Mouse (Mus musculus): ENCODE data around the gene Cyp4f40. TPM values are rescaled to one million over a fixed set of nuclear protein-coding genes. Genes with fewer than 3 reads are reported as not detected.
A peak's percentile ranks its signal among the peaks of the same experiment; 100 is the strongest.

The Cyp4f40 gene
- polyA plus RNA-seq, 1 experiment from 2014 or later: 0.04 TPM

GRCm38 (mm10) chr17:32634972-32635314 lies 23.8 kb upstream of the Cyp4f40 start:
- Histone ChIP-seq H3K27me3 (ENCODE audit: control insufficient read depth, insufficient read depth, low read depth, low read length) (no peaks in the 10 kb centered on the region), H3K9ac (ENCODE audit: low read depth, low read length) (no peak overlapping the region), H3K4me2 (ENCODE audit: low read depth, low read length) (peak overlapping the region; percentile 46), H3K27ac (ENCODE audit: low read length) (no peak overlapping the region), H3K36me3 (ENCODE audit: control insufficient read depth, insufficient read depth) (no peaks in the 10 kb centered on the region), H3K9me3 (replicated peaks; ENCODE audit: control insufficient read depth, low read length) (no peaks in the 10 kb centered on the region), H3K4me3 (ENCODE audit: low read depth, low read length) (peak overlapping the region; percentile 15; the same call in 1 of the 2 replicates), H3K4me1 (ENCODE audit: control insufficient read depth, low read depth, low read length) (no peaks in the 10 kb centered on the region; the same call in 1 of the 2 replicates)
- ATAC-seq (ENCODE audit: low read depth): peak; percentile 39; the same call in 1 of the 2 replicates
- WGBS (ENCODE audit: insufficient replicate concordance): 1% methylated on average over 17 of the region's 17 CpGs

GRCm38 (mm10) chr17:32636341-32636740 lies 22.4 kb upstream of the Cyp4f40 start:
- Histone ChIP-seq H3K9me3 (replicated peaks; ENCODE audit: control insufficient read depth, low read length) (no peaks in the 10 kb centered on the region), H3K4me1 (ENCODE audit: control insufficient read depth, low read depth, low read length) (no peaks in the 10 kb centered on the region; the same call in 1 of the 2 replicates), H3K4me3 (ENCODE audit: low read depth, low read length) (no peak overlapping the region), H3K36me3 (ENCODE audit: control insufficient read depth, insufficient read depth) (no peaks in the 10 kb centered on the region), H3K27ac (ENCODE audit: low read length) (no peak overlapping the region), H3K4me2 (ENCODE audit: low read depth, low read length) (no peak overlapping the region), H3K9ac (ENCODE audit: low read depth, low read length) (no peak overlapping the region), H3K27me3 (ENCODE audit: control insufficient read depth, insufficient read depth, low read depth, low read length) (no peaks in the 10 kb centered on the region)
- ATAC-seq (ENCODE audit: low read depth): no peak
- 45% methylated on average over 3 of the region's 3 CpGs for WGBS (ENCODE audit: insufficient replicate concordance)

- Histone ChIP-seq H3K27ac (ENCODE audit: low read length) (no peak overlapping the region), H3K36me3 (ENCODE audit: control insufficient read depth, insufficient read depth) (no peaks in the 10 kb centered on the region), H3K4me1 (ENCODE audit: control insufficient read depth, low read depth, low read length) (no peaks in the 10 kb centered on the region; the same call in 1 of the 2 replicates), H3K4me2 (ENCODE audit: low read depth, low read length) (no peak overlapping the region), H3K9me3 (replicated peaks; ENCODE audit: control insufficient read depth, low read length) (no peaks in the 10 kb centered on the region), H3K9ac (ENCODE audit: low read depth, low read length) (no peak overlapping the region), H3K27me3 (ENCODE audit: control insufficient read depth, insufficient read depth, low read depth, low read length) (no peaks in the 10 kb centered on the region), H3K4me3 (ENCODE audit: low read depth, low read length) (no peak overlapping the region)
- ATAC-seq (ENCODE audit: low read depth): no peak
- 50% methylated on average over 2 of the region's 2 CpGs for WGBS (ENCODE audit: insufficient replicate concordance)
Observed at GRCm38 (mm10) chr17:32637151-32637550, 21.5 kb upstream of the Cyp4f40 start.

GRCm38 (mm10) chr17:32646631-32647030 lies 12.1 kb upstream of the Cyp4f40 start:
- Histone ChIP-seq H3K4me3 (ENCODE audit: low read depth, low read length) (no peak overlapping the region), H3K27me3 (ENCODE audit: control insufficient read depth, insufficient read depth, low read depth, low read length) (no peaks in the 10 kb centered on the region), H3K36me3 (ENCODE audit: control insufficient read depth, insufficient read depth) (no peaks in the 10 kb centered on the region), H3K4me1 (ENCODE audit: control insufficient read depth, low read depth, low read length) (no peaks in the 10 kb centered on the region), H3K9me3 (replicated peaks; ENCODE audit: control insufficient read depth, low read length) (no peaks in the 10 kb centered on the region), H3K27ac (ENCODE audit: low read length) (no peak overlapping the region), H3K4me2 (ENCODE audit: low read depth, low read length) (no peak overlapping the region), H3K9ac (ENCODE audit: low read depth, low read length) (no peak overlapping the region)
- ATAC-seq (ENCODE audit: low read depth): no peak
- WGBS (ENCODE audit: insufficient replicate concordance): 60% methylated on average over 4 of the region's 4 CpGs

- no peak overlapping the region for H3K9ac ChIP-seq (ENCODE audit: low read depth, low read length)
- no peak overlapping the region for H3K4me3 ChIP-seq (ENCODE audit: low read depth, low read length)
- no peak for ATAC-seq (ENCODE audit: low read depth)
- H3K9me3 ChIP-seq (replicated peaks; ENCODE audit: control insufficient read depth, low read length): no peaks in the 10 kb centered on the region
- H3K4me1 ChIP-seq (ENCODE audit: control insufficient read depth, low read depth, low read length): no peaks in the 10 kb centered on the region
- no peaks in the 10 kb centered on the region for H3K27me3 ChIP-seq (ENCODE audit: control insufficient read depth, insufficient read depth, low read depth, low read length)
- WGBS (ENCODE audit: insufficient replicate concordance): 70% methylated on average over 4 of the region's 4 CpGs
- no peak overlapping the region for H3K4me2 ChIP-seq (ENCODE audit: low read depth, low read length)
- H3K36me3 ChIP-seq (ENCODE audit: control insufficient read depth, insufficient read depth): no peaks in the 10 kb centered on the region
- no peak overlapping the region for H3K27ac ChIP-seq (ENCODE audit: low read length)
Observed at GRCm38 (mm10) chr17:32653860-32654259, 4.8 kb upstream of the Cyp4f40 start.

GRCm38 (mm10) chr17:32657041-32657440 lies 1.7 kb upstream of the Cyp4f40 start:
- H3K27me3 ChIP-seq (ENCODE audit: control insufficient read depth, insufficient read depth, low read depth, low read length): no peaks in the 10 kb centered on the region
- no peaks in the 10 kb centered on the region for H3K36me3 ChIP-seq (ENCODE audit: control insufficient read depth, insufficient read depth)
- no peaks in the 10 kb centered on the region for H3K9me3 ChIP-seq (replicated peaks; ENCODE audit: control insufficient read depth, low read length)
- no peak overlapping the region for H3K4me2 ChIP-seq (ENCODE audit: low read depth, low read length)
- H3K27ac ChIP-seq (ENCODE audit: low read length): no peak overlapping the region
- no peaks in the 10 kb centered on the region for H3K4me1 ChIP-seq (ENCODE audit: control insufficient read depth, low read depth, low read length)
- no peak overlapping the region for H3K4me3 ChIP-seq (ENCODE audit: low read depth, low read length)
- 39% methylated on average over 3 of the region's 3 CpGs for whole genome bisulfite sequencing (ENCODE audit: insufficient replicate concordance)
- ATAC-seq (ENCODE audit: low read depth): no peak
- H3K9ac ChIP-seq (ENCODE audit: low read depth, low read length): no peak overlapping the region

GRCm38 (mm10) chr17:32658246-32658645 lies 454 bp upstream of the Cyp4f40 start:
- no peak overlapping the region for H3K9ac ChIP-seq (ENCODE audit: low read depth, low read length)
- H3K4me2 ChIP-seq (ENCODE audit: low read depth, low read length): no peak overlapping the region
- H3K9me3 ChIP-seq (replicated peaks; ENCODE audit: control insufficient read depth, low read length): no peaks in the 10 kb centered on the region
- H3K4me1 ChIP-seq (ENCODE audit: control insufficient read depth, low read depth, low read length): no peaks in the 10 kb centered on the region
- H3K36me3 ChIP-seq (ENCODE audit: control insufficient read depth, insufficient read depth): no peaks in the 10 kb centered on the region
- WGBS (ENCODE audit: insufficient replicate concordance): 59% methylated on average over 1 of the region's 1 CpGs
- H3K27ac ChIP-seq (ENCODE audit: low read length): no peak overlapping the region
- H3K27me3 ChIP-seq (ENCODE audit: control insufficient read depth, insufficient read depth, low read depth, low read length): no peaks in the 10 kb centered on the region
- no peak overlapping the region for H3K4me3 ChIP-seq (ENCODE audit: low read depth, low read length)
- no peak for ATAC-seq (ENCODE audit: low read depth)

GRCm38 (mm10) chr17:32673976-32674375 lies 15.3 kb downstream of the Cyp4f40 start:
- Histone ChIP-seq H3K9ac (ENCODE audit: low read depth, low read length) (no peak overlapping the region), H3K4me1 (ENCODE audit: control insufficient read depth, low read depth, low read length) (no peaks in the 10 kb centered on the region), H3K4me3 (ENCODE audit: low read depth, low read length) (no peak overlapping the region), H3K27ac (ENCODE audit: low read length) (no peak overlapping the region), H3K9me3 (replicated peaks; ENCODE audit: control insufficient read depth, low read length) (no peaks in the 10 kb centered on the region), H3K27me3 (ENCODE audit: control insufficient read depth, insufficient read depth, low read depth, low read length) (no peaks in the 10 kb centered on the region), H3K36me3 (ENCODE audit: control insufficient read depth, insufficient read depth) (no peaks in the 10 kb centered on the region), H3K4me2 (ENCODE audit: low read depth, low read length) (no peak overlapping the region)
- 54% methylated on average over 7 of the region's 7 CpGs for WGBS (ENCODE audit: insufficient replicate concordance)
- no peak for ATAC-seq (ENCODE audit: low read depth)

- H3K4me2 ChIP-seq (ENCODE audit: low read depth, low read length): no peak overlapping the region
- no peak for ATAC-seq (ENCODE audit: low read depth)
- 36% methylated on average over 21 of the region's 21 CpGs for WGBS (ENCODE audit: insufficient replicate concordance)
Observed at GRCm38 (mm10) chr17:32676040-32676635, 17.4 kb downstream of the Cyp4f40 start.

More at GRCm38 (mm10) chr17:32676040-32676635, 17.4 kb downstream of the Cyp4f40 start:
- Histone ChIP-seq H3K27ac (ENCODE audit: low read length) (no peak overlapping the region), H3K36me3 (ENCODE audit: control insufficient read depth, insufficient read depth) (no peaks in the 10 kb centered on the region), H3K4me1 (ENCODE audit: control insufficient read depth, low read depth, low read length) (no peaks in the 10 kb centered on the region), H3K4me3 (ENCODE audit: low read depth, low read length) (no peak overlapping the region), H3K9ac (ENCODE audit: low read depth, low read length) (no peak overlapping the region), H3K27me3 (ENCODE audit: control insufficient read depth, insufficient read depth, low read depth, low read length) (no peaks in the 10 kb centered on the region), H3K9me3 (replicated peaks; ENCODE audit: control insufficient read depth, low read length) (no peaks in the 10 kb centered on the region)
